Mouse (Mus musculus) intestine, embryonic 15.5 days (tissue): ENCODE results near the gene Ndufa4l2. TPM values are rescaled to one million over a fixed set of nuclear protein-coding genes. Genes with fewer than 3 reads are reported as not detected.
A peak's percentile ranks its signal among the peaks of the same experiment; 100 is the strongest.

Experiments
- ATAC-seq: fragments of 200-750 bp; cut with Nextera tagmentation; 2 replicates; pipeline ENCODE4 v1.8.0; 2017; ENCODE audit warnings: moderate TSS enrichment, moderate library complexity
- H3K27ac ChIP-seq: fragments of 300-500 bp; sonication (generic); 2 replicates; pipeline ENCODE4 v1.5.1; 2015; ENCODE audit warnings: mild to moderate bottlenecking, inconsistent platforms
- H3K27me3 ChIP-seq: fragments of 300-500 bp; sonication (generic); replicated peaks from 2 replicates; pipeline ENCODE4 v1.6.1; 2015; ENCODE audit warnings: inconsistent platforms
- H3K36me3 ChIP-seq: fragments of 300-500 bp; sonication (generic); 2 replicates; pipeline ENCODE4 v1.6.1; 2015; ENCODE audit warnings: inconsistent platforms
- H3K4me1 ChIP-seq: fragments of 300-500 bp; sonication (generic); replicated peaks from 2 replicates; pipeline ENCODE4 v1.6.1; 2015; ENCODE audit warnings: inconsistent platforms
- H3K4me2 ChIP-seq: fragments of 300-500 bp; sonication (generic); replicated peaks from 2 replicates; pipeline ENCODE4 v1.6.1; 2015; ENCODE audit warnings: mild to moderate bottlenecking, inconsistent platforms
- H3K4me3 ChIP-seq: fragments of 300-500 bp; sonication (generic); replicated peaks from 2 replicates; pipeline ENCODE4 v1.5.1; 2015; ENCODE audit warnings: inconsistent platforms
- H3K9ac ChIP-seq: fragments of 300-500 bp; sonication (generic); 2 replicates; pipeline ENCODE4 v1.6.1; 2015; ENCODE audit warnings: inconsistent platforms
- H3K9me3 ChIP-seq: fragments of 300-500 bp; sonication (generic); 2 replicates; pipeline ENCODE4 v1.6.1; 2016; ENCODE audit warnings: inconsistent platforms
- WGBS: fragments of 180-500 bp; shearing (Covaris S2); methylation state at CpG from one replicate; pipeline ENCODE4 v1.1.7; 2015; 5-methylcytosine and 5-hydroxymethylcytosine counted together
- polyA plus RNA-seq: library from polyadenylated mRNA; unstranded; fragments of >200 nt; fragmentation: Nextera tagmentation; extraction: Ambion mirVana; gene quantifications from 2 replicates; pipeline ENCODE4 v1.2.1, GENCODE M21; 2015

Ndufa4l2 gene
- polyA plus RNA-seq, 1 experiment from 2014 or later, result 53.8 TPM

DNA sequence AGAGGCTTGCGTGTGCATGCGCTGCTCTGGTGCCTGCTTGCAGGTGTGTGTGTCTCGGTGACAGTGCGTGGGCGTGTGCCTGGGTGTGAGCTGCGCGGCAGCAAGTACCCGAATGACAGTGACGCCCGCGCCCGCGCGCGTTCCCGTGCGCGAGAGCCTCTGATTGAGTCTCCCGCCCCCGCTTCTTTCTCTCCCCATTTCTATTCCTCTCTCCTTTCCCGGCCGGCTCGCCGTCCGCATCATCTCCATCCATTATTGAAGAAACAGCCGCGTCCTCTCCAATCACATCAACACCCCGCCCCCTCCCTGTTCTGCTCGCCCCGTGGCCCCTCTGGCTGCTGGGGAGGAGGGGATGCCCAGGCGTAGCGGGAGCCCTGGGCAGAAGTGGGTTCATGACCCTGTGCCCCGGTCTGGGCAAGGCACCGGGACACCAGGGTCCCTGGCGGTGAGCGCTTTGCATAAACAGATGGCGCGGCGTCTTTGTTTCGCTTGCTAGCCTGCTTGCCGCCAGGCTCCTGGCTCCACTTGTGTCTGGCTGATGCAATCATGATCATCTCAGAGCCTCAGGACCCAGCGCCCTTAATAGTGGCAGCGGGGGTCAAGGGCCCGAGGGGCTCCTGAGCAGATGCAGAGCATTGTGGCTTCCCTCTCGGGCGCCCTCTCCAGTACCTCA is 3.0 kb upstream of the Ndufa4l2 start:
- H3K4me1 ChIP-seq, result peaks cover 72% of the 10 kb centered on the region
- no peaks in the 10 kb centered on the region for H3K36me3 ChIP-seq
- H3K27ac ChIP-seq, result 0 out of 2 replicates have a peak overlapping the region, but pooled peaks have one; percentile 13
- peak overlapping the region; percentile 52 for H3K9ac ChIP-seq
- no peaks in the 10 kb centered on the region for H3K9me3 ChIP-seq
- 1% methylated on average over 46 of the region's 46 CpGs for WGBS
- peak overlapping the region; percentile 51 for H3K4me3 ChIP-seq
- peaks cover 75% of the 10 kb centered on the region for H3K27me3 ChIP-seq
- H3K4me2 ChIP-seq, result peak overlapping the region; percentile 99
- ATAC-seq, result no peak

DNA sequence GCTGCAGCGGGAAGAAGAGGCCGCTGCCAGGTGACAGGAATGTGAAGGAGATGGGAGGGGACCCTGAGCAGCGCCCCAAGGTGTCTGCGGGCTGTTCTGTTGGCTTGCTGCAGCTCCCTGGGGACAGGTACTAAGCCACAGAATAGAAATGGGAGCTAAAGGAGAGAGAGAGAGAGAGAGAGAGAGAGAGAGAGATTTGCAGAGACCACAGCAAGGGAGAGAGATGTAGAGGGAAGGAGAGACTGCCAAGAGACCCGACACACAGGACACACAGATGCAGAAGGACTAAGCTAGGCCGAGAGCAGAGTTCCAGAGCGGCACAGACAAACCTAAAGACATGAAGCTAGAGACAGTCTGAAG is 2.5 kb upstream of the Ndufa4l2 start:
- H3K9ac ChIP-seq, result peak overlapping the region; percentile 52; the same call in 1 of the 2 replicates
- peaks cover 72% of the 10 kb centered on the region for H3K27me3 ChIP-seq
- WGBS, result 4% methylated on average over 7 of the region's 7 CpGs
- peak overlapping the region; percentile 99 for H3K4me2 ChIP-seq
- H3K27ac ChIP-seq, result no peak overlapping the region
- H3K36me3 ChIP-seq, result no peaks in the 10 kb centered on the region
- peak overlapping the region; percentile 51 for H3K4me3 ChIP-seq
- ATAC-seq, result no peak
- peaks cover 77% of the 10 kb centered on the region for H3K4me1 ChIP-seq
- no peaks in the 10 kb centered on the region for H3K9me3 ChIP-seq

DNA sequence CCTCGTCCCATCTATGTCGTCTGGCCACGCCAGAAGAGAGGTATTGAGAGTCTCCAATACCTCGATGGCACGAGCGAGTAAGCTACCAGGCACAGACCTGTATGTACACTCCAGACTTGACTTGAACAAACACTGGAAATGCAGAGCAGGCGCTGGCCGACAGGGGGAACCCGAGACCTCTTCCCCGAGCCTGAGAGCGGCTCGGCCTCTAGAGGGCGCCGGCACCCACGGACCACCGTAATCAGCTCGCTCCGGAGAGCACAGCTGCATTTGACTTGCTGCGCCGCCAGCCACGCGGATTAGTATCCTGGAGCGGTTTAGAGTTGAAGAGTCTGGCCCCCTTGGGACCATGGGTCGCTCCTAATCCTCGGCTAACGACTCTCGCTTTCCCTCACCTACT is 2.0 kb upstream of the Ndufa4l2 start:
- Histone ChIP-seq H3K27me3 (peaks cover 67% of the 10 kb centered on the region), H3K36me3 (0 out of 2 replicates have a peak, but pooled peaks cover 4% of the 10 kb centered on the region), H3K27ac (no peak overlapping the region), H3K4me3 (peak overlapping the region; percentile 16), H3K9me3 (no peaks in the 10 kb centered on the region), H3K4me2 (peak overlapping the region; percentile 99), H3K4me1 (peaks cover 81% of the 10 kb centered on the region), H3K9ac (peak overlapping the region; percentile 24; the same call in 1 of the 2 replicates)
- WGBS, result under 1% methylated on average over 27 of the region's 27 CpGs
- ATAC-seq, result peak; percentile 48

DNA sequence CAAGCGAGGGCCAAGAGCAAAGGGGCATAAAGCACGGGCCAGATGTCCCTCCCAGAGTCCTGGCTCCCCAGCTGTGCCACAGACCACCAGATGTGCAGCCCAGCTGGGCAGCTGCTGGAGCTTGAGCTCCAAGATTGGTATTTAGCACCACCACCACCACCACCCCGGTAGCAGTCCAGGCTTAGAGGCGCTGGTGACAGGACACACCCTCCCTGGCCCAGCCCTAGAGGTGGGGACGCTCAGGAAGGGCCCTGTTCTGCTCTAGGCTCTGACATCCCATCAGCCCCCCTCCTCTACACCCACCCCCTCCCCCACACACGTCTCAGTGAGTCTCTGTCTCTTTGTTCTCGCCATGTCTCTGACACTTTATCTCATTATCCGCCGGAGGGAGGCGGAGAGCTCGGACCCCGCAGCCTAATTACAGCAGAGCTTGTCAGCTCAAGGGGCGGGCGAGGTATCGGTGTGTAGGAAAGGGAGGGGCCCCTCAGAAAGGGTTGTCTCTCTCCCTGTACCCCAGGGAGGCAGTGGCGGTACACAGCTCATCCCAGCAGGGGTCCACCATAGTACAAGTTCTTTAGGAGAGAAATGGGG is 1.2 kb upstream of the Ndufa4l2 start:
- Histone ChIP-seq H3K4me3 (peak overlapping the region; percentile 16), H3K9ac (peak overlapping the region; percentile 24; the same call in 1 of the 2 replicates), H3K4me1 (peaks cover 78% of the 10 kb centered on the region), H3K4me2 (peak overlapping the region; percentile 99), H3K9me3 (no peaks in the 10 kb centered on the region), H3K36me3 (peaks cover 12% of the 10 kb centered on the region; the same call in 1 of the 2 replicates), H3K27me3 (peaks cover 66% of the 10 kb centered on the region), H3K27ac (peak overlapping the region; percentile 15; the same call in 1 of the 2 replicates)
- peak; percentile 21 for ATAC-seq
- 5% methylated on average over 15 of the region's 16 CpGs for WGBS

DNA sequence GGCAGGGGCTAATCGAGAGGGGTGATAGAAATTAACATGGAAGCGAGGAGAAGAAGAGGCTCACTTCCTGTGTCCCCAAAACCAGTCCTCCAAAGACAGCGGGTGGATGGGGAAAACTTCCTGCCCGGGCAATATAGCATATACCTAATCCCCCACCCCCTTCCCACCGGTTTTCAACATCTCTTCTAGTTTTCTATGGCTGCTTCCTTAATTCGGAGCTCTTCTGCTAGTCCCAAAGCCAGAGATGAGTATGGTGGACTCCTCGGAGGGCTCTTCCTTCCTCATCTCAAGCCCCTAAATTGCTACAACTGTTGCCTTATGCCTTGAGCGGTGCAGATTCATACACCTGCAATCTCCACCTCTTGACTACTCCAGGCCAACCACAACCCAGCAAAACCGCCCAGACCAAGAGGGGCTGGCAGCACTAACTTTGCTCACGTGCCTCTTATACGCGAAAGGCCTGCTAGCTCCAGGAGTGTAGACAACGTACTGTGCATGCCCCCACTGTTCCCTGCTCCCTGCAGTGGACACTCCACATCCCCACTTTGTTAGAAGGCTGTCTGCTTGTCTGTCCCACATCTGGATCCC is 562 bp upstream of the Ndufa4l2 start:
- WGBS, result 25% methylated on average over 13 of the region's 13 CpGs
- peaks cover 75% of the 10 kb centered on the region for H3K4me1 ChIP-seq
- peak overlapping the region; percentile 16; the same call in 1 of the 2 replicates for H3K4me3 ChIP-seq
- no peak for ATAC-seq
- H3K27ac ChIP-seq, result no peak overlapping the region; the same call in 1 of the 2 replicates
- 0 out of 2 replicates have a peak overlapping the region, but pooled peaks have one; percentile 24 for H3K9ac ChIP-seq
- H3K9me3 ChIP-seq, result no peaks in the 10 kb centered on the region
- H3K4me2 ChIP-seq, result peak overlapping the region; percentile 99
- peaks cover 14% of the 10 kb centered on the region; the same call in 1 of the 2 replicates for H3K36me3 ChIP-seq
- peaks cover 63% of the 10 kb centered on the region for H3K27me3 ChIP-seq

DNA sequence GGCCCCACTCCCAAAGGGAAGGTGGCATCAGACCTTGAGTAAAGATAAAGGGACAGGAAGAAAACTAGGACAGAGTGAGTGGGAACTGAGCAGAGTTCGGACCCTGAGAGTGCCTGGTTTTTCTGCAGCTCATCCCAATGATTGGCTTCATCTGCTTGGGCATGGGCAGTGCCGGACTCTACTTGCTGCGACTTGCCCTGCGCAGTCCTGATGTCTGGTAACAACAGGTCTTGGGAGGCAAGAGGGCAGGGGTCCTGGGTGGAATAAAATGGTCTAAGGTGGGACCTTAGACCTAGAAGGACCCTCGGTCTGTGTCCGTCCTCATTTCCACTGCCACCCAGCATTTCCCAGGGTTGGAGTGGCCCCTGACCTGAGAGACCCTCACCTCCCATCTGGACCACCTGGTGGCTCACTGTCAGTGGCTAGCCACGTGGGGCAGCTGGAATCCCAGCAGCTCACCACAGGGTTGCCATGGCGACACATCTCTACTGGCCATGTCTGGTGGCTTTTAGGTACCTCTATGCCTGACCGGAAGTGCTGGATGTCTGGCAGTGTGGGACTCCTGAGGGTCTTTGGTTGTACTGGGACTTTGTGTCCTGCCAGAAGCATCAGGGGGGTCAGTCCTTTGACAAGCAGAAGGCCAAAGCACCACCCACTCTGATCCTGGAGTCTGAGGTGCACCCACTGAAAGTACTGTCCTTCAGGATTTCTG is 660 bp downstream of the Ndufa4l2 start:
- H3K27ac ChIP-seq, result peak overlapping the region; percentile 52; the same call in 1 of the 2 replicates
- peak overlapping the region; percentile 8; the same call in 1 of the 2 replicates for H3K4me3 ChIP-seq
- ATAC-seq, result no peak
- WGBS, result 41% methylated on average over 9 of the region's 9 CpGs
- 0 out of 2 replicates have a peak overlapping the region, but pooled peaks have one; percentile 17 for H3K9ac ChIP-seq
- peak overlapping the region; percentile 52 for H3K4me2 ChIP-seq
- H3K27me3 ChIP-seq, result peaks cover 51% of the 10 kb centered on the region
- H3K9me3 ChIP-seq, result no peaks in the 10 kb centered on the region
- H3K4me1 ChIP-seq, result peaks cover 69% of the 10 kb centered on the region
- H3K36me3 ChIP-seq, result peaks cover 24% of the 10 kb centered on the region

DNA sequence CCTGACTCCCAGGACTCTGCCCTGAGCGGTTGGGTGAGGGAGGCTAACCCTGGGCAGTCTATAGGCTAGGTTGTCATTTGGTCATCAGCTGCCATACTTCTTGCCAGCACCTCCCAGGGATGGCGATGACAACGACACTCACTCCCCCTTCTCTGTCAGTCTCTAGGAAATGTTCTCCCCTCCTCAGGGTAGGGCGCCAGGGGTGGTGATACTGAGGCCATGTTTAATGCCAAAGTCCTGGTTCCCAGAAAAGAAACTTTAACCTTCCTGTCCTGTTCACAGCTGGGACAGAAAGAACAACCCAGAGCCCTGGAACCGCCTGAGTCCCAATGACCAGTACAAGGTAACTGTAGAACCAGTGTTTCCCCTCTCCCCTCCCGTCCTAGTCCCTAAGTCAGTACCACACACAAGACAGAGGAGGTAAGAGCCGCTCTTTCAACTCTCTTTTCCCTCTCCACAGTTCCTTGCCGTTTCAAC is 1.3 kb downstream of the Ndufa4l2 start:
- WGBS, result 35% methylated on average over 8 of the region's 8 CpGs
- Histone ChIP-seq H3K4me1 (peaks cover 73% of the 10 kb centered on the region), H3K27me3 (peaks cover 45% of the 10 kb centered on the region), H3K27ac (peak overlapping the region; percentile 52), H3K9me3 (no peaks in the 10 kb centered on the region), H3K4me2 (peak overlapping the region; percentile 52), H3K4me3 (no peak overlapping the region), H3K9ac (0 out of 2 replicates have a peak overlapping the region, but pooled peaks have one; percentile 36), H3K36me3 (peaks cover 24% of the 10 kb centered on the region)
- ATAC-seq, result 0 out of 2 replicates have a peak, but pooled peaks have one; percentile 5

DNA sequence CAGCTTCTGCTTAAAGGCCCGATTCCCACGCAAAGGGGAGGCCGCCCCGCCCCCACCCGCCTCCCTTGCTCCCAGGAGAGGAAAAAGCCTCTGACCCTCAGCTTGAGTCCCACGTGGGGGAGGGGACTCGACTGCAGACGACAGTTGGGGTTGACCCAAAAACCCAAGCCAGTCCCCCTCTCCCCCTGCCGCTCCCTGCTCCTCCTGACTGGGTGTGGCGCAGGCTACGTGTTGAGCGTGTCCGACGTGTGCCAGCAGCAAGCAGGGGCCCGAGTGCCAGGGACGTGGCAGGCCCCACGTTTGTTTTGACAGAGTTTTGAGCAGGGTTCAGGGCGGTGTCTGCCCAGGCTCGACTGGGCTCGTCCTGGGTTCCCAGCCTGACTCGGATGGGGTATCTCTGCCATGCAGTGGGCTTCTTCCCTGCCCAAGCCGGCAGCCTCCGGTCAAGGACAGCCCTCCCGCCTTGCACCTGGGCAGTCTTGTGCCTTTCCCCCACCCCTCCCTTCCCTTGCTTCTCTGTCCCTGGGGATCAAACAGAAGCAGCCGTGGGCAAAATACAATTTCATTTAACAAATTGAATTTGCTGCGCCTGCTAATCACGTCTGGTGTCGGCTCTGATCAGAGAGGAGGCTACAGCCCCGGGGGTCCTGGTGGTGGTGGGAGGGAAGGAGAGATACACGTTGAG is 2.0 kb downstream of the Ndufa4l2 start:
- Histone ChIP-seq H3K9me3 (no peaks in the 10 kb centered on the region), H3K9ac (peak overlapping the region; percentile 36; the same call in 1 of the 2 replicates), H3K27me3 (peaks cover 39% of the 10 kb centered on the region), H3K27ac (peak overlapping the region; percentile 52), H3K4me3 (peak overlapping the region; percentile 12), H3K4me1 (peaks cover 73% of the 10 kb centered on the region), H3K36me3 (peaks cover 24% of the 10 kb centered on the region), H3K4me2 (peak overlapping the region; percentile 52)
- 18% methylated on average over 30 of the region's 30 CpGs for whole genome bisulfite sequencing
- ATAC-seq, result peak; percentile 68

DNA sequence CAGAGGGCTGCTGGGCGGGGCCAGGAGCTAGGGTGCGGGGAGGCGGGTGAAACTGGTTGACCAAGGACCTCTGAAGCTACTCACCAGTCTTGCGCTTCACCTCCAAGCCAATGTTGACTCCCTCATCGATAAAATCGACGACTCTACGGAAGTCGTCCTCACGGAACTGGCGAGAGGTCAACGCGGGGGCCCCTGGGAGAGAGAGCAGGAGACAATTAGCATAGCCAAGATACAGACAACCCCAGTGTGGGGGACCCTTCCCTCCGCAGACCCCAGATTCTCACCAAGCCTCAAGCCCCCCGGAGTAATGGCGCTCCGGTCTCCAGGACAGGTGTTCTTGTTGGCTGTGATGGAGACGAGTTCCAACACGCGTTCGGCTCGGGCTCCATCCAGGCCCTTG is 3.2 kb downstream of the Ndufa4l2 start:
- Histone ChIP-seq H3K4me3 (no peak overlapping the region), H3K36me3 (peaks cover 24% of the 10 kb centered on the region), H3K9ac (no peak overlapping the region), H3K27me3 (peaks cover 30% of the 10 kb centered on the region), H3K4me2 (no peak overlapping the region), H3K27ac (no peak overlapping the region), H3K4me1 (peaks cover 65% of the 10 kb centered on the region), H3K9me3 (no peaks in the 10 kb centered on the region)
- WGBS, result 91% methylated on average over 22 of the region's 22 CpGs
- no peak for ATAC-seq

DNA sequence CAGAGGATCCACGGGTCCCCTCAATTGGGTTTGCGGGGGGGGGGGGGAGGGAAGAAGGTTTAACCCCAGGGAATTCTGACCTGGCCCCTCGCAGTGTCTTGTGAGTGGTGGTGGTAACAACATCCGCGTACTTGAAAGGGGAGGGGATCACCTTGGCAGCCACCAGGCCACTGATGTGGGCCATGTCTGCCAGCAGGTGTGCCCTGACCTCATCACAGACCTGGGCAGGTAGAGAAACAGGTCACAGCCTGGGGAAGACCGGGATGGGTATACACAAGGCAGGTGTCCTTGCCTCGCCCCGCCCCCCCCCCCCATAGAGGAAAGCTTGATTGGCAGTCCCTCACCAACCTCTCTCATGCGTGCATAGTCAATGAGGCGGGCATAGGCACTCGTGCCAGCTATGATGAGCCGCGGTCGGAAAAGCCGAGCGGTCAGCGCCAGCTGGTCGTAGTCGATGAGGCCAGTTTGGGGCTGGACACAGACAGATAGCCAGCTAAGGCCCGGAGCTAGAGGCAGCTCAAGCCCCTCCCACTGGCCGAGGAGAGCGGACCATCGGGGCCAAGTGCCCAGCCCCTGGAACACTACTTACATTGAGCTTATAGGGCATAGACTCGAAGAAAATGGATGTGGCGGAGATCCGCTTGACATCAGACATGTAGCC is 4.4 kb downstream of the Ndufa4l2 start:
- Histone ChIP-seq H3K9me3 (no peaks in the 10 kb centered on the region), H3K9ac (no peak overlapping the region), H3K27ac (no peak overlapping the region), H3K4me2 (no peak overlapping the region), H3K27me3 (peaks cover 23% of the 10 kb centered on the region), H3K4me1 (peaks cover 52% of the 10 kb centered on the region), H3K4me3 (no peak overlapping the region), H3K36me3 (peaks cover 24% of the 10 kb centered on the region)
- no peak for ATAC-seq
- 89% methylated on average over 26 of the region's 26 CpGs for WGBS
